Mouse (Mus musculus): ENCODE measurements around the gene Gmeb1.

DNA sequence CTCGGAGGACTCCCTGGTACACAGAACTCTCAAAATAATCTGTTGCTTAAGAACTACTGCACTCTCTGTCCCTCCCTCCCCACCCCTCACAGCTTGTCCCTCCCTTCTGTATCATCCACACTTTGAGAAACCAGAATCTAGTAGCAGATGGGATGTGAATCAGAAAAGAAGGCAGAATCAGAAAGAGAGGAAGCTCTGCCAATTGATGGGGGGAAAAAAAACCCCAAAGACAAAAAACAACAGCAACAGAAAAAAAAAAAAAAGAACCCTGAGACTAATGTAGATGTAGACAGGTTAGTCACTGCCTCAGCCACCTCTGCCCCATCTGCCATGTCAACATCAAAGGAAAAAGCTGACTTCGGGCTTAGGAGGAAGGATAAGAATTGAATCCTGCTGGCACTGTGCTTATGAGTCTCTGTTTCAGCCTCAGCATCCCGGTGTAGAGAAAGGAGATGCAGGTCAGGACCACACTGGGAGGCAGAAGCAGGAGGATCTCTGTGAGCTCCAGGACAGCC is 5.5 kb upstream of the Gmeb1 start:
- TF ChIP-seq CTCF (IDR thresholded peaks at IDR 0.05; ENCODE audit: low read depth) (no peak), EP300 (IDR thresholded peaks at IDR 0.05; ENCODE audit: low read depth) (no peak)

Measured in liver, embryonic 14.5 days (tissue).